Mouse (Mus musculus) E14TG2a.4 (cell line): ENCODE data around the gene Ascc1.

ENCODE experiments used
- H3K27me3 ChIP-seq: 2 replicates; pipeline ENCODE4 v1.6.1; 2014; ENCODE audit warnings: low read length, control low read depth; ENCODE audit not compliant: insufficient read depth
- H3K36me3 ChIP-seq: 2 replicates; pipeline ENCODE4 v1.6.1; 2014; ENCODE audit warnings: low read length, control low read depth; ENCODE audit not compliant: insufficient read depth
- H3K4me1 ChIP-seq: replicated peaks from 2 replicates; pipeline ENCODE4 v1.6.1; 2014; ENCODE audit warnings: low read depth, low read length, control low read depth
- H3K4me3 ChIP-seq: replicated peaks from 2 replicates; pipeline ENCODE4 v1.5.1; 2014; ENCODE audit warnings: mild to moderate bottlenecking, low read length
- H3K9me3 ChIP-seq: 2 replicates; pipeline ENCODE4 v1.6.1; 2014; ENCODE audit warnings: low read length, control low read depth
- CTCF ChIP-seq: conservative IDR thresholded peaks from 2 replicates; pipeline ENCODE4 v1.5.1; 2014; ENCODE audit warnings: low read length
- NANOG ChIP-seq: IDR thresholded peaks from 2 replicates; pipeline ENCODE4 v1.6.1; 2014; ENCODE audit warnings: borderline replicate concordance, low read length, mixed read lengths
- POU5F1 ChIP-seq: IDR thresholded peaks from 2 replicates; pipeline ENCODE4 v1.6.1; 2014; ENCODE audit warnings: low read length, borderline replicate concordance

The Ascc1 gene

DNA sequence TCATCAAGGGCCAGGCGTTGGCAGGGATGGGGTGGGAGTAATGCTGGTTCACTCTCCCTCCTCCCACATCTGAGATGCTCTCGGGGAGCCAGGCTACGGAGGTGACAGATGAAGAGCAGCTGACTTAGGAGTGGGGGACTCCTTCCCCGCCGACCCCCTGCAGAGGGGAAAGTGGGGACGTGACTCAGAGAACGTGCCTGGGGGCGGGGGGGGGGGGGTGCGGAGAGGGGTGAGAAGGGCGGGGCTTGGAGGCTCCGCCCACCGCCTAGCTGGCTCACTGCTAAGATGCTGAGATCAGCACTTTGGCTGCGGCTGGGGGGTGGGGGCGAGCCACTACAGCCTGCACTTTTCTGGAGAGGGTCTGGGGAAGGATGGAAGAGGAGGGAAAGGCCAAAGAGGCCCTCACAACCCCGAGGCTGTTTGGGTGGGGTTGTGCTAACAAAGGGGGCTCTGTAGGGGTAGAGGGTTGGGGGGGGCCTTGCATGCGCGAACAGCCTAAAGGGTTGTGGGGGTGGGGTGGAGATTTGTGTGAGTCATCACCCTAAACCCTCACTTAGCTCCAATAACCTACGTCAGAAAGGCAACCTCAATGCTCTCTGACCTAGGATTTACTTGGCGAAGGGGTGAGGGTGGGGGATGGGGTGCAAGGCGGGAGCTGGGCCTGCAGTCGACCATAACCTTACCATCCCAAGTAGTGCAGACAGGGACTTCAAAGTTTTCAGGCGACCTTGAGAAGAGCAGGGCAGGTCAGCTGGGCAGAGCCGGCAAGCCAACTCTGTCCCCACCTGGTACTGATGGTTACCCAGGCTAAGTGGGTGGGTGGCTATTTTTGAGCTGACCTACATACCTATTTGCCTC is 37.9 kb upstream of the Ascc1 start:
- Histone ChIP-seq H3K27me3 (peaks cover 68% of the 10 kb centered on the region), H3K9me3 (peaks cover 10% of the 10 kb centered on the region), H3K4me3 (peak overlapping the region; percentile 65), H3K4me1 (peaks cover 65% of the 10 kb centered on the region), H3K36me3 (no peaks in the 10 kb centered on the region)
- TF ChIP-seq CTCF = no peak
- no peak for TF ChIP-seq POU5F1
- TF ChIP-seq NANOG = no peak

DNA sequence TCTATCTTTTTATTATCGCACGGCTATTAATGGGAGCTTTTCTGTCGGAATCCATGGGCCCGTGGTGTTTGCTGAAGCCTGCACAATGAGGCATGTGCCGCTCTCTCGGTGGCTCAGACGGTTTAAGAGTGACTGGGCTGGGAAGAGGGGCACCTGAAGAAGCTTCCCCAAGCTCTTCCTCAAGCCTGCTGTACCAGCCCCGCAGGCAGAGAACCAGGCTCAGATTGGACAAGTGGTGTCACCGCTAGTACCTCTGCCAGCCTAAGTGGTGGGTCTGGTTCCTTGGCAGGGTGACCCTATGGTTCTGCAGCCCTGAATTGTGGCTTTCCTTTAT is 37.3 kb upstream of the Ascc1 start:
- TF ChIP-seq CTCF (no peak), NANOG (no peak), POU5F1 (no peak)
- H3K4me1 ChIP-seq = peaks cover 71% of the 10 kb centered on the region
- H3K4me3 ChIP-seq = peak overlapping the region; percentile 65
- H3K9me3 ChIP-seq = peaks cover 10% of the 10 kb centered on the region
- peaks cover 72% of the 10 kb centered on the region for H3K27me3 ChIP-seq
- H3K36me3 ChIP-seq = no peaks in the 10 kb centered on the region

GRCm38 (mm10) chr10:59965788-59966187 is 36.8 kb upstream of the Ascc1 start:
- H3K9me3 ChIP-seq = peaks cover 10% of the 10 kb centered on the region
- peak overlapping the region; percentile 65; the same call in 1 of the 2 replicates for H3K4me3 ChIP-seq
- peaks cover 72% of the 10 kb centered on the region for H3K27me3 ChIP-seq
- TF ChIP-seq CTCF = no peak
- no peak for TF ChIP-seq NANOG
- no peak for TF ChIP-seq POU5F1
- H3K4me1 ChIP-seq = peaks cover 72% of the 10 kb centered on the region
- no peaks in the 10 kb centered on the region for H3K36me3 ChIP-seq

- H3K36me3 ChIP-seq = no peaks in the 10 kb centered on the region
- H3K4me1 ChIP-seq = peaks cover 75% of the 10 kb centered on the region
- H3K27me3 ChIP-seq = peaks cover 73% of the 10 kb centered on the region
- TF ChIP-seq POU5F1 (no peak), CTCF (peak; percentile 36), NANOG (no peak)
- H3K9me3 ChIP-seq = peaks cover 10% of the 10 kb centered on the region
- no peak overlapping the region for H3K4me3 ChIP-seq
These were observed 35.9 kb upstream of the Ascc1 start for GRCm38 (mm10) chr10:59966743-59967142.

DNA sequence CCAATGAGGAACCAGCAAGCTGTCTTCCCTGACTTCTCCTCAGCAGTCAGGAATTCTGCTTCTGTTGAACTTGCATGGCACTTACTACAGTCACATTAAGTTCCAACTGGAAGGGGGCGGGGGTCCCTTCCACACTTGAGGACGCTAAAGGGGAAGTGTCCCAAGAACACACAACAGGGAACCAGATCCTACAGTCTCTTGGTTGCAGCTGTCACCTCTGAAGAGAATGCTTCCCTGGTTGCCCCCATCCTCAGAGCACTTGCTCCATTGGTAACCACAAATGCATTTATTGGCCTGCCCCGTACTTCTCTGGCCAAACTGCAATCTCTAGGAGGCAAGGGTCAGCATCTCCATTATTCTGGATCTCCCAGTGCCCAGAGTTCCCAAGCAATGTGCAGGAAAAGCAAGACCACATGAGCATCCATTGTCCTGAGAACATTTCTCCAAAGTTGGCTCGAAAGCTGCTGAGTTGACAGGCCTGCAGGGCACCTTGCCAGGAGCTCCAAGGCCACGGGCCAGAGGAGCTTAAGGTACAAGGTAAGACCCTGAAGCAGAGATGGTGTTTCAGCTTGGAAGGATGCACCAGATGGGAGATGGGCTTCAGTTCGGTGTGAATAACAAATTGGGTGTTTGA is 35.2 kb upstream of the Ascc1 start:
- H3K27me3 ChIP-seq = peaks cover 74% of the 10 kb centered on the region
- peaks cover 78% of the 10 kb centered on the region for H3K4me1 ChIP-seq
- no peaks in the 10 kb centered on the region for H3K36me3 ChIP-seq
- H3K9me3 ChIP-seq = peaks cover 10% of the 10 kb centered on the region
- TF ChIP-seq POU5F1 (no peak), CTCF (no peak), NANOG (no peak)
- no peak overlapping the region for H3K4me3 ChIP-seq

DNA sequence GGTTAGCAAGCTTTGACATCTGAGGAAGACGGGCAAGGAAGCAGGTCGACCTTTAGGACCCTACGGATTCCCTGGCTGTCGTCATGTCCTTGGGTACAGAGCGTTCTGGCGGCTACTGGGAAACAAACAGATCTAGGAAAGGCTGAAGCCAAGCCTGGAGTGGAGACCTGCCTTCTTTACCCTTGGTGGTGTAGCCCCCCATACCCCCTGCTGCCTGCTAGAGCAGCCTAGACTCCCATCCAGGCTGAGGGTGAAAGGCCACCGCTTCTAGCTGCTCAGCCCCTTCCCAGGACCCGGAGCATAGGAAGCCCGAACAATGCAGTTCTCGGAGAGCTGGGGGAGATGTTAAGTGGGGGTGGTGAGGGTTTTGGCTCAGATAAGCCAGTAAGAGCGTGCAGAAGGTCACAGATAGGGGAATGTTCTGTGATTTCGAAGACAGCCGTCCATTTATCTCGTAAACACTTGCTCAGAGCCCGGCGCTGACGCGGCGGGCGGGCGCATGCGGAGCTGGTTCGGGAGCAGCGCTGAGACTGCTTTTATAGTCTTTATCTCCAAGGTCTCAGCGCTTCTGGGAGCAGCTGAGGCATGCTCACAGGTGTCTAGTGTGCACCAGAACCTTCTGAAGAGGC is 32.7 kb upstream of the Ascc1 start:
- peak overlapping the region; percentile 76 for H3K4me3 ChIP-seq
- TF ChIP-seq CTCF = no peak
- no peak for TF ChIP-seq POU5F1
- TF ChIP-seq NANOG = no peak
- peaks cover 83% of the 10 kb centered on the region for H3K27me3 ChIP-seq
- H3K9me3 ChIP-seq = peaks cover 10% of the 10 kb centered on the region
- H3K36me3 ChIP-seq = no peaks in the 10 kb centered on the region
- peaks cover 80% of the 10 kb centered on the region for H3K4me1 ChIP-seq

DNA sequence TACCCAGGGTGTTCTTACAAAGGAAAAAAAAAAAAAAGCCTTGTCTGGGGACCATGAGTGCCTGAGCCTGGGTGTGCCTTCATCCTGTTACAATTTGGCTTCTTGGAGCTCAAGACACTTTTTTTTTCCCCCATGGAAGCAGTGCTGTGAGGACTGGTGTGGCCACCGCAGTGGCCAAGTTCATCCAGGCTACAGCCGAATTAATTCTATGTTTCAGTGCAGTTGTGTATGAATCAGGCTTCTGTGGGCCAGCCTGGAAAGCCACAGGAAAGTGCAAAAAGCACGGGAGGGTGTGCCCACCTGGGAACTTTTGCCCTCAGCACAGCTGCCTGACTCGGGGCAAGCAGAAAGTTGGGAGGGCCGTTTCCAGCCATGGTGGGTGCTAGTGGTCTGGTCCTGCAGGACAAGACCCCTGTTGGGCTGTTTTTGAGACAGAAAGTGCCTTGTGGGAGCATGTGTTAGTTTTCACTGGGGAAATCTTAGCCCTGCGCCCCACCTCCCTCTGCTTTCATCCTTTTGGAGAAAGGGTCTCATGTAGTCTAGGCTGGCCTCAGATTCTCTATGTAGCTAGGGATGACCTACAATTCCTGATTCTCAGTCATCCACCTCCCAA is 32.0 kb upstream of the Ascc1 start:
- no peaks in the 10 kb centered on the region for H3K36me3 ChIP-seq
- H3K9me3 ChIP-seq = peaks cover 10% of the 10 kb centered on the region
- TF ChIP-seq NANOG = no peak
- no peak for TF ChIP-seq CTCF
- TF ChIP-seq POU5F1 = no peak
- H3K27me3 ChIP-seq = peaks cover 84% of the 10 kb centered on the region
- peak overlapping the region; percentile 76 for H3K4me3 ChIP-seq
- H3K4me1 ChIP-seq = peaks cover 79% of the 10 kb centered on the region

- Histone ChIP-seq H3K36me3 (no peaks in the 10 kb centered on the region), H3K27me3 (peaks cover 84% of the 10 kb centered on the region), H3K9me3 (peaks cover 8% of the 10 kb centered on the region), H3K4me1 (peaks cover 79% of the 10 kb centered on the region), H3K4me3 (no peak overlapping the region)
- TF ChIP-seq POU5F1 (no peak), CTCF (no peak), NANOG (no peak)
These were observed 30.8 kb upstream of the Ascc1 start for GRCm38 (mm10) chr10:59971813-59972212.
